Mouse (Mus musculus) right cerebral cortex, adult 2 months (tissue): ENCODE measurements at regions not wholly inside any gene's neighbourhood (a gene's known extent, or its start where the extent isn't known, plus 50 kb on each side); places are given as distances from the start of the nearest gene placed in this dataset.

Source experiments
- DNase-seq, 2 experiments: peaks; one replicate each; pipeline ENCODE4 v3.0.0; 2021 to 2022; ENCODE audit warnings: low spot score in 2 of 2

DNA sequence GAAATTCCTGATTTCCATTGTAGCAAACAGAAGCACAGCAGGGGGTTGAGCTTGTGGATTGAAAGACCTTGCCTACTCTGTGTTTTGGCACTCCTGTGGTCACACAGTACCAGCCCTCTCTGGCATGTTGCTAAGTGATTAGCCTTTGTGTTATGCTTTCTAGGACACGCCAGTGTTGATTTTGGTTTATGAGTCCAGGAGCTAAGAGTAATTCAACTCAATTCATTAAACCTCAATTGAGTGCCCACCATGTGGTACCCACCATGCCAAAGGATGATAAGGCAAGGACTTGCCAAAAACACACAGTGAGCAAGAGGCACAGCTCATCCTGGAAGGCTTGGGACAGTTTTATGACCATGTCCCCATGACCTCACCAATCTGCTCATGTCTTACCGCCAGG is 221.1 kb upstream of the Sox14 start:
- no peak for DNase-seq

DNA sequence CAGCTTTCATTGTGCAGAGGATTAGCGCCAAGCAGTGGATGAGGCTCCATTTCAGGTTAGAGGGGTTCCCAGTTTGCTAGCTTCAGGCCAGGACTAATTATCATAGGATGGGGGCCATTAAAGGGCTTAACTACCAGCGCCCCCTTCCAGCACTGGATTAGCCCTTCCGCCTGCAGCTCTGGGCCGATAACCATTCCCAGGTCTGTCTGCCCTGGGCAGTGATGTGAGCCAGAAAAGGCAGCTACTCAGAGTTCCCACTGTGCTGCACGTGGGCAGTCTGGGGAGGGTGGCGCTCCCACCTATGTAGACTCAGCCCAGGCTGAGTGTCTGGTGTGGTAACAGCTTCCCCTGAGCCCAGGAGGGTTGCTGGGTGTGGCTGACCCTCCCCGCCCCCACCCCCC is 219.6 kb upstream of the Sox14 start:
- no peak for DNase-seq

DNA sequence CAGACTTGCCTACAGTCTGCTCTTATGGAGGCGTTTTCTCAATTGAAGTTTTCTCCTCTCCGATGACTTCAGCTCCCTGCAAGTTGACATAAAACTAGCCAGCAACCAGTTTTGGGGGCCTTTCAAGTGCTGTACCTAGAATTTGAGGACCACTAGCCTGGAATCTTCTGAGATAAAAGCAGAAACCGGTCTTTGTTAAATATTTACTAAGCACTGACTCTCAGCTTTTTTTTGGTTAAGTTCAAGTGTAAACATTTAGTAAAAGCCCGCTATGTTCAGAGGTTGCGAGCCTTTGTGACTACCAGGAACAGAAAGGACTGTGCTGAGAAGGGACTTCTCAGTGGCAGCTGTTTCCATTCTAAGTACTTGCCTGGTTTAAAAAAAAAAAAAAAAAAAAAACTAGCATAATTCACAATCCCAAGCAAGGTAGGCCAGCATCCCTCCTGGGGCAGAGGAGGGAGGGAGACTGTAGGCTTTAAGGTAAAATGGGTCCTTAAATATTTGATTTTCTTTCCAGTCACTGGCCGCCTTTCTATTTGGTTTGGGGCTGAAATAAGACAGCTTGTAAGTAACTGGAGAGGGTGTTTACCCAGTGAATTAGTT is 219.1 kb upstream of the Sox14 start:
- DNase-seq = no peak

- DNase-seq = no peak
Observed at GRCm38 (mm10) chr9:100071141-100071540, 195.2 kb upstream of the Sox14 start.

- no peak for DNase-seq
Observed at GRCm38 (mm10) chr9:100058541-100058940, 182.6 kb upstream of the Sox14 start.

GRCm38 (mm10) chr9:100046213-100046807 is 170.3 kb upstream of the Sox14 start:
- DNase-seq = no peak

GRCm38 (mm10) chr9:100045636-100046035 is 169.7 kb upstream of the Sox14 start:
- DNase-seq = no peak

DNA sequence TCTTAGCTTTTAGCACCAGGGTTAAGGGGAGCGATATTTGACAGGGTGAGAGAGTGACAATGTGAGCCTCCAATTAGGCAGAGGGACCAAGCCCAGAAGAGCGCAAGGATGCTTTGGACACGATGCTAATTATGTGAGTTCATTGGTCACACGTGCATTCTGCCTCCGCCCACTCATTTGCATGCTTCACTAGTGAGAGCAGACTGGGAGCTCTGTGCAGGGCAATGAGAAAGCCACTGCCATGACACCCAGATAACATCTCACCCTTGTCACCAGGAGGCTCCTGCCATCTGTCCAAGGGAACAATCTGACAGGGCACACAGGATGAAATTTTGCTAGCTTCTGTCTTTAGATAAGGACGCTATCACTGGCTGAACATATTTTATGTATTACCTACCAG is 165.8 kb upstream of the Sox14 start:
- DNase-seq = no peak

DNA sequence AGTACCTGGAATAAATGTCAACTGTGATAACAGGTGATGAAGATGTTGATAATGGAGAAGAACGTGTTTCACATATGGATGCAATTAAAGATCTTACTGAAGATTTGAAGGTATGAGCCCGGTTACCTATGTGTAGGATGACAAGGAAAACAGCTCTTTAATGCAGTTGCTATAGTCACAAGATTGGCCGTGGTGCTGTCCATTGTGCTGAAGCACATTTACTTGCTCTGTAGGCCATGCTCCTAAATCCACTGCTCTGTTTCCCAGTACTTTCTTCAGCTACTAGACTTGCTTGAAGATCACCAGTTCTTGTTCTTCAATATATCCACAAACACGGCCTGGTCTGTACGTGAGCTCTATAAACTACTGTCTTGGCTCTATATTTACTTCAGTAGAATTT is 147.7 kb upstream of the Sox14 start:
- DNase-seq = no peak

- DNase-seq = no peak
Observed at GRCm38 (mm10) chr9:100022035-100022434, 146.1 kb upstream of the Sox14 start.

GRCm38 (mm10) chr9:99995204-99995603 is 119.2 kb upstream of the Sox14 start:
- DNase-seq = no peak

DNA sequence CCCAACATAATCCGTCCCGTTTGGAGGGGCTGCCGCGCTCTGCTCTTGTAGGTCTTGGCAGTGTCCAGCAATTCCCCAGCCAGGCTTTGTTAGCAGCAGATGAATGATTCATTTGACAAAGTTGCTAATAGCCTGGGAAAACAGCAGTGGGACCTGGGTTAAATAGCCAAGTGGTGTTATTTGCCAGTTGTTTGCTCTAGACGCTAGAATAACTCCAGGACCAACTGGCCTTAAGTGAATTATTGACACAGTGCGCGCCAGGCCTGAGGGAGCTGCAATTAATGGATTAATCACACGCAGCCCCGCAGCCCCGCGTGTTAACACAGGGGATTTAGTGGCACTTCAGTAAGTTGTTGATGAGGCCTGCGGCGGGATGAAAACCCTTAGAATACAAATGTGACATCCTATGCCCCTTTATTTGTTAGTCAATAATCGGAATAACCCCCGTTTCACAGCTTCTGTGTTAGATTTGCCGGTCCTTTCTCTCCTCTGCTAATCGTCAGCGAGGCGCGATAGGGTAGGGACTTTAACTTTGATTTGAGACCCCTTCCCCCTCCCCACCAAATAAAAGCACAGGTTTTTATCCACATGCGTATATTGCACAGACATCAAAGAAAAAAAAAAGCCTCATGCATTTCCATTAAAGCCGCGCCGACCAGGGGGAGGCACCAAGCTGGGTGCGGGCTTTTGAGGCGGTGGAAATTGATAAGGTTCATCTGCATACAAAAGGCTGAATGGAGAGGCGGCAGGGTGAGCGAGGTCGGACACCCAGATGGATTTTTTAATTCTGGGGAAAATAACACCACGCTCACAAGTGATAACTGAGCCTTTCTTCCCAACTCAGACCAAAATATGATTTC is 118.5 kb upstream of the Sox14 start:
- peak; percentile 2 to 7 for DNase-seq

GRCm38 (mm10) chr9:99987376-99987775 is 111.4 kb upstream of the Sox14 start:
- DNase-seq = no peak

DNA sequence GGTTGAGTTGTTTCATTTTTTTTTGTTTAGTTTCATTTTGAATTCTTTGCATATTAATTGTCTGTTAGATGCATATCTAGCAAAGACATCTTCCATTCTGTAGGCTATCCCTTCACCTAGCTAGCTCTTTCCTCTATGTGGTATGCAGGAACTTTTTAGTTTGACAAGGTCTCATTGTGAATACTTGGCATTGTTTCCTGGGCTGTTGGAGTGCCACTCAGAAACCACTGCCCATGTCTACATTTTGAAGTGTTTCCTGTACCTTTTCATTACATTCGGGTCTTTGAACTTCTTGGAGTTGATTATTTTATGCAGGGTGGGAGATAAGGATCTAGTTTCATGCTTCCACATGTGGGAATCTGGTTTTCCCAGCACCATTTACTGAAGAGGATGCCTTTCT is 104.8 kb upstream of the Sox14 start:
- DNase-seq = no peak

GRCm38 (mm10) chr9:99961561-99961960 is 85.6 kb upstream of the Sox14 start:
- DNase-seq = no peak

- peak; percentile 2 to 3 for DNase-seq
Observed at GRCm38 (mm10) chr9:99954720-99955119, 78.8 kb upstream of the Sox14 start.

DNA sequence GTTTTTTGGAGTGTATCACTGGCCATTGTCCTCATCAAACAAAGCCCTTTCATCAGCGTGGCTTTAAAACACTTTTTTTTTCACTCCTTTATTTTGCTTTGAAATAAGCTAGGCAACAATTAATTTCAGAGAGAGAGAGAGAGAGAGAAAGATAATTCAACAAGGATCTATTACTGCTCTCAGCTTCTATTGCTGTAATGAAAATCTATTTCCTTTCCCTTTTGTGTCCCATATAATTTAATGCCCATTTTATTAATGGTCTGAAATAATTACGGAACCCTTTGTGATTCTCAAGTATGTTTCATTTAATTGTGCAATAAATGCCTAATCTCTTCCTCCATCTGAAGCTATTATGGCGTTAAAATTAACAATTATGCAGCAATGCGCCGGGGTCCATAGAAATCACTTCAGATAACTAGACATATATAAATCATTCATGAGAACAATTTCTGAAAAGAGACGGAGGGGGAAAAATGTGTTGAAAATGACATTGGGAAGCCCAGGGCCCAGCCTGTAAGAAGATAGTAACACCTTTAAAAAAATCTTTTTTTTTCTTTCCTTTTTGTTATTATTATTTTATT is 78.2 kb upstream of the Sox14 start:
- no peak for DNase-seq
